Mouse (Mus musculus): ENCODE measurements around the gene Cavin3. TPM values are rescaled to one million over a fixed set of nuclear protein-coding genes. Genes with fewer than 3 reads are reported as not detected.

The Cavin3 gene
- polyA plus RNA-seq (2016; fragmentation: Nextera tagmentation; extraction: Ambion mirVana) = 19.8 and 20.5 TPM in 2 replicates

DNA sequence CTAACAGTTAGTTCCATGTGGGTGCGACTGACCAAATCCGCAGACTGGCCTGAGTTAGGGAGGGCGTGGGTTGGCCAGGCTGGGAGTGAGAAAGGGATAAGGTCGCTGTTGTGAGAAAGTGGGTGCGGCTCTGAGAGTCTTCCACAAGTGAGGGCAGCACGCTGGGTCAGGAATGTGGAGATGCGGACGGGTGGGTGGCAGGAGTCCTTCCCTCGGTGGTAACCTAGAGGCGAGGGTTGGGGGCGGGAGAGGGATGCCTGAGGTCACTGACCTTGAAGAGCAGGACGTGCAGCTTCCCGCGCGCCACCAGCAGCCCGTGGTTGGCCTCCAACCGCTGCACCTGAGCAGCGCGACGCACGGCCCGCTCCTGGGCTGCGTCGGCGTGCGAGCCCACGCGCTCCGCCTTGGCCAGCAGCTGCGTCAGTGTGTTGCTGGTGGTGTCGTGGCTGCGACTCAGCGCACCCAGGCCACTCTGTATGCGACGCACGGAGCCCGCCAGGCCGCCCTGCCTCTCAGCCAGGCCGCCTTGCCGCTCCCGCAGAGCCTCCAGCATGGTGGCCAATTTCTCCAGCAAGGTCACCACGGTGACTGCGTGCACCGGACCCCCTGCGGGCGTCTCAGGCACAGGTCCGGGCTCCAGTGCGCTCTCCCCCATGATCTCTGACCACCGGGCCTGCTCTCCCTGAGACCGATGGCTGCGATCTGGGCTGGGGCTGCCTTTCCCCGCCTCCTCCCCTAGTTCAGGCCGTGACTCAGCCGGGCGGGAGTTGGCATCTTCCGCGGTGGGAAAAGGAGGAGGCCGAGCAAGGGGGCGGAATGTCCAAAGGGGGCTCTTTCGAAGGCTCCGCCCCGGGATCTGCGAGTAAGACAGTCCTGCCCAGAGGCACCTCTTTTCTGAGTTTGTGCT lies at the start of gene Cavin3:
Gene Cavin3, minus strand, starts transcription at position 796 of the 907 bp plus-strand sequence.
- Histone ChIP-seq H3K27me3 (ENCODE audit: low read depth, poor library complexity, severe bottlenecking) (peaks cover 54% of the 10 kb centered on the region), H3K9me3 (replicated peaks) (no peaks in the 10 kb centered on the region), H3K27ac (replicated peaks) (peak within 1 kb of the TSS; percentile 87), H3K4me1 (peaks cover 25% of the 10 kb centered on the region), H3K4me3 (peak within 1 kb of the TSS; percentile 58), H3K36me3 (no peaks in the 10 kb centered on the region)
- peak; percentile 71 for DNase-seq (ENCODE audit: low spot score)
- WGBS = 2% methylated on average over 63 of the region's 63 CpGs

- no peaks in the 10 kb centered on the region for H3K4me1 ChIP-seq
- WGBS = 75% methylated on average over 4 of the region's 4 CpGs
- H3K4me3 ChIP-seq = no peak overlapping the region
Measured at GRCm38 (mm10) chr7:105528094-105528493, 46.0 kb upstream of the Cavin3 start.

GRCm38 (mm10) chr7:105527306-105527937 lies 45.3 kb upstream of the Cavin3 start:
- Histone ChIP-seq H3K27me3 (ENCODE audit: low read depth, poor library complexity, severe bottlenecking) (peaks cover 57% of the 10 kb centered on the region), H3K4me1 (no peaks in the 10 kb centered on the region), H3K9me3 (replicated peaks) (no peaks in the 10 kb centered on the region), H3K27ac (replicated peaks) (no peak overlapping the region), H3K4me3 (no peak overlapping the region), H3K36me3 (no peaks in the 10 kb centered on the region)
- 63% methylated on average over 1 of the region's 1 CpGs for WGBS
- DNase-seq (ENCODE audit: low spot score) = no peak

More at GRCm38 (mm10) chr7:105528094-105528493, 46.0 kb upstream of the Cavin3 start:
- Histone ChIP-seq H3K27me3 (ENCODE audit: low read depth, poor library complexity, severe bottlenecking) (peaks cover 53% of the 10 kb centered on the region), H3K27ac (replicated peaks) (no peak overlapping the region), H3K36me3 (no peaks in the 10 kb centered on the region), H3K9me3 (replicated peaks) (no peaks in the 10 kb centered on the region)
- DNase-seq (ENCODE audit: low spot score) = no peak

DNA sequence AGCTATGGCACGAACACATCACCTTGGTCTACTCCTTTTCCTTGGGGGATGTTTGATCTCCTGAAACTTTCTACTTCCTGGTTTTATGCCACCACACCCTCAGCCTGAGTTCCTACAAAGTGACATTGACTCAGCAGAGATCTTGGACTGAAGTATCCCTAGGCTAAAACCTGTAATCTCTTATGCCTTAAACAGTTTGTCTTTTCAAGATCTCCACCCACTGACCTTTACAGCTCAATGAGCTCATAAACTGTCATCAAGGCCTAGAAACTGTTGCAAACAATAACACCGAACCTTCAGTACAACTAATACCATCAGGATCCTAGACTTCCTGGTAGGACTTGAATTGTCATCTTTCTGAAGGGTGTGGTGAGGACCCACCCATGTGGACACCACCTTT lies 42.1 kb upstream of the Cavin3 start:
- DNase-seq (ENCODE audit: low spot score) = no peak
- Histone ChIP-seq H3K4me1 (no peaks in the 10 kb centered on the region), H3K4me3 (no peak overlapping the region), H3K36me3 (no peaks in the 10 kb centered on the region), H3K9me3 (replicated peaks) (no peaks in the 10 kb centered on the region), H3K27me3 (ENCODE audit: low read depth, poor library complexity, severe bottlenecking) (peaks cover 90% of the 10 kb centered on the region), H3K27ac (replicated peaks) (no peak overlapping the region)
- 86% methylated on average over 2 of the region's 2 CpGs for WGBS

- Histone ChIP-seq H3K36me3 (no peaks in the 10 kb centered on the region), H3K27me3 (ENCODE audit: low read depth, poor library complexity, severe bottlenecking) (peaks cover 87% of the 10 kb centered on the region), H3K27ac (replicated peaks) (no peak overlapping the region), H3K4me1 (peaks cover 13% of the 10 kb centered on the region), H3K9me3 (replicated peaks) (no peaks in the 10 kb centered on the region), H3K4me3 (no peak overlapping the region)
- no peak for DNase-seq (ENCODE audit: low spot score)
- WGBS = 46% methylated on average over 6 of the region's 6 CpGs
Measured at GRCm38 (mm10) chr7:105520201-105520600, 38.1 kb upstream of the Cavin3 start.

GRCm38 (mm10) chr7:105519771-105520170 lies 37.7 kb upstream of the Cavin3 start:
- Histone ChIP-seq H3K27me3 (ENCODE audit: low read depth, poor library complexity, severe bottlenecking) (peaks cover 87% of the 10 kb centered on the region), H3K27ac (replicated peaks) (no peak overlapping the region), H3K9me3 (replicated peaks) (no peaks in the 10 kb centered on the region), H3K36me3 (no peaks in the 10 kb centered on the region), H3K4me1 (peaks cover 13% of the 10 kb centered on the region), H3K4me3 (no peak overlapping the region)
- 76% methylated on average over 2 of the region's 2 CpGs for WGBS
- no peak for DNase-seq (ENCODE audit: low spot score)

- Histone ChIP-seq H3K9me3 (replicated peaks) (no peaks in the 10 kb centered on the region), H3K27ac (replicated peaks) (no peak overlapping the region), H3K27me3 (ENCODE audit: low read depth, poor library complexity, severe bottlenecking) (peaks cover 88% of the 10 kb centered on the region), H3K36me3 (no peaks in the 10 kb centered on the region), H3K4me3 (no peak overlapping the region), H3K4me1 (peaks cover 13% of the 10 kb centered on the region)
- DNase-seq (ENCODE audit: low spot score) = no peak
- WGBS = 77% methylated on average over 11 of the region's 11 CpGs
Measured at GRCm38 (mm10) chr7:105519336-105519735, 37.2 kb upstream of the Cavin3 start.

DNA sequence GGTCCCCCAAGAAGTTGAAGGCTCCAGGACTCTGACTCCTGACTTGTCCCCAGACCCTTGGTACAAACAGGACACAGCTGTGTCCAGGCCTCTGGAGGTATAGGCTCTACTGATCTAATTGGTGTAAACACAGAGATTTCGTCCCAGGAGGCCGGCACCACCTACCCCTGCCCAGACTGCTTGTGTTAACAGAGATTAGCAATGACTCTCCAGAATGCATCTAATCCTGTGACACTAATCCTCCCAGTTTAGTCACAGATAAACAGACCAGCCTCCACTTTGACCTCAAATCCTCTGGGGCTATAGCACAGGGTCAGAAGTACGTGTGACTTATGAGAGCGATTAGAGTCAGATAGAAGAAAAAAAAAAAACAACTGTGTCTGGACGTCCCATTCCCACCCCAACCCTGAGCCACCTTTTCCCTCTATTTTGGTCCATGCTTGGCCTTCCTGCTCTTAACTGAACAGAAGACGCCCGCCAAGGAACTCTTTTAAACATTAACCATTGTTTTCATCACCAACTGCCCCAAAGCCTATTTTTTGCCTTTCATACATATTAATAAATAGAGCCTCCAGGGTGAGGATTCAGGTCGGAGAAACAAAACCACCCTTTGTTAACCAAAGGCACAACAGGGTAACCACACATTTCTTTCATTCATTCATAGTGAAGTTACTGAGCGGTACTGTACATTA lies 34.7 kb upstream of the Cavin3 start:
- Histone ChIP-seq H3K4me3 (no peak overlapping the region), H3K27ac (replicated peaks) (no peak overlapping the region), H3K27me3 (ENCODE audit: low read depth, poor library complexity, severe bottlenecking) (peaks cover 90% of the 10 kb centered on the region), H3K9me3 (replicated peaks) (no peaks in the 10 kb centered on the region), H3K4me1 (peaks cover 13% of the 10 kb centered on the region), H3K36me3 (no peaks in the 10 kb centered on the region)
- WGBS = 32% methylated on average over 9 of the region's 9 CpGs
- DNase-seq (ENCODE audit: low spot score) = peak; percentile 54

GRCm38 (mm10) chr7:105515178-105515577 lies 33.1 kb upstream of the Cavin3 start:
- peaks cover 90% of the 10 kb centered on the region for H3K27me3 ChIP-seq (ENCODE audit: low read depth, poor library complexity, severe bottlenecking)
- no peak overlapping the region for H3K27ac ChIP-seq (replicated peaks)
- peak; percentile 55 for DNase-seq (ENCODE audit: low spot score)
- no peak overlapping the region for H3K4me3 ChIP-seq
- 11% methylated on average over 5 of the region's 5 CpGs for WGBS
- no peaks in the 10 kb centered on the region for H3K9me3 ChIP-seq (replicated peaks)
- peaks cover 13% of the 10 kb centered on the region for H3K4me1 ChIP-seq
- H3K36me3 ChIP-seq = no peaks in the 10 kb centered on the region

DNA sequence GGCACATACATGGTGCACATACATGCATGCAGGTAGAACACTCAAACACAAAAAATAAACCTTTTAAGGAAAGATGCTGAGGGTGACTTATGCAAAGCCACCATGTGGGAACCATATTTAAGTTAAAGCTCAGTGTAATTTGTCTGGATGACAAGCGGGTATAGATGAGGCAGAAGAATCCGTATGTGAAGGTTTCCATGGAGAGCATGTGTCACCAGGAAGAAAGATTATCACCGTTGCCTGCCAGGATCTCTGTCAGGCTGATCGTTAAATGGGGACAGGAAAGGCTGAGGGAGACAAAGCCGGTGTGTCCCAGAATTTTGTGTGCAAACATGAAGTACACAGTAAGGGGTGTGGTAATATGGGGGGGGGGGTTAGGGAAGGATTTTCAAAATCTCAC lies 32.5 kb upstream of the Cavin3 start:
- peaks cover 13% of the 10 kb centered on the region for H3K4me1 ChIP-seq
- no peak overlapping the region for H3K27ac ChIP-seq (replicated peaks)
- H3K4me3 ChIP-seq = no peak overlapping the region
- WGBS = 80% methylated on average over 5 of the region's 5 CpGs
- no peaks in the 10 kb centered on the region for H3K36me3 ChIP-seq
- no peaks in the 10 kb centered on the region for H3K9me3 ChIP-seq (replicated peaks)
- peaks cover 90% of the 10 kb centered on the region for H3K27me3 ChIP-seq (ENCODE audit: low read depth, poor library complexity, severe bottlenecking)
- DNase-seq (ENCODE audit: low spot score) = no peak

DNA sequence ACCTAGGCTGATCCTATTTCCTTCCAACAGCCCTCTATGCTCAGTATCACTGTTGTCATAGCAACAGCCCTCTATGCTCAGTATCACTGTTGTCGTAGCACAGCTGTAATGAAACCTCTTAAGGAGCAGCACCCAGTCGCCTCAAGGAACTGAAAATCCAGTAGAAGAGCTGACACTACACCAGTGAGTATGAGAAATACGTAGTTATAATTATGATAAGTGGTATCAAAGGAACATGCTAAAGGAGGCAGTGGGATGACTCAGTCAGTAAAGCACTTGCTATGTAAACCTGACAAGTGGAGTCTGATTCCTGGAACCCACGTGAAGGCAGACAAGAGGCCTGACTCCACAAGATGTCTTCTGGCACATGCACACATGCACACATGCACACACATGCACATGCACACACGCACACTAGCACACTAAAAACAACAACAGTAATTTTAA lies 31.8 kb upstream of the Cavin3 start:
- Histone ChIP-seq H3K36me3 (no peaks in the 10 kb centered on the region), H3K9me3 (replicated peaks) (no peaks in the 10 kb centered on the region), H3K27me3 (ENCODE audit: low read depth, poor library complexity, severe bottlenecking) (peaks cover 90% of the 10 kb centered on the region), H3K4me1 (peaks cover 13% of the 10 kb centered on the region), H3K4me3 (no peak overlapping the region), H3K27ac (replicated peaks) (no peak overlapping the region)
- WGBS = 77% methylated on average over 5 of the region's 5 CpGs
- no peak for DNase-seq (ENCODE audit: low spot score)

- no peak for DNase-seq (ENCODE audit: low spot score)
- Histone ChIP-seq H3K4me1 (no peaks in the 10 kb centered on the region), H3K9me3 (replicated peaks) (no peaks in the 10 kb centered on the region), H3K27ac (replicated peaks) (no peak overlapping the region), H3K4me3 (no peak overlapping the region), H3K36me3 (no peaks in the 10 kb centered on the region), H3K27me3 (ENCODE audit: low read depth, poor library complexity, severe bottlenecking) (peaks cover 74% of the 10 kb centered on the region)
- 88% methylated on average over 5 of the region's 5 CpGs for WGBS
Measured at GRCm38 (mm10) chr7:105510143-105510542, 28.0 kb upstream of the Cavin3 start.

Measured in midbrain, embryonic 10.5 days (tissue).